Mouse (Mus musculus) olfactory bulb, adult 2 months (tissue): ENCODE data around the gene Olfr875.

ENCODE experiments used
- CTCF ChIP-seq: fragments of 200-500 bp; IDR thresholded peaks from 2 replicates; pipeline ENCODE4 v1.5.1; 2012; ENCODE audit warnings: low read depth, mild to moderate bottlenecking, low read length, moderate library complexity; ENCODE audit not compliant: insufficient read depth
- POLR2A ChIP-seq: fragments of 200-500 bp; IDR thresholded peaks from 2 replicates; pipeline ENCODE4 v1.6.1; 2012; ENCODE audit warnings: mild to moderate bottlenecking, low read depth, low read length, moderate library complexity; ENCODE audit not compliant: insufficient read depth

DNA sequence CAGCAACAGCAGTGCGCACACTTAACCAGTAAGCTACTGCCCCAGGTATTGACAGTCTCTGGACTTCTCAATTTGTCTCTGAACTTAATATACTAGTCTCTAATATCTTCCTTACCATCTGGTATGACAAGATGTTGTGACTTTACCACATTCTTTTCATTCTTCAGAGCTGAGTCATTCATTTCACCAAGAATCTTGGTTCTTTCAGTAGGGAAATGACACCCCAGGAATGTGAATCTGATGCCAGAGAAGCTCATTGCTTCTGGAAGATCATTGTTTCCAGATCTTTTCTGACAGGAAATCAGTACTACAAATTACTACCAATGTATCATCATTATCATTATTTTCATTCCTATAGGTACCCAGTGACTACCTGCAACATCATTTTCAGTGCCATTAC lies 37.3 kb upstream of the Olfr875 start:
- TF ChIP-seq CTCF (no peak), POLR2A (no peak)
